Mouse (Mus musculus): ENCODE results near the gene Rbm33. TPM values are rescaled to one million over a fixed set of nuclear protein-coding genes. Genes with fewer than 3 reads are reported as not detected.

Gene Rbm33
- 17.5 and 18.1 TPM in 2 replicates for polyA plus RNA-seq (2014; fragmentation: Nextera tagmentation; extraction: Ambion mirVana)

DNA sequence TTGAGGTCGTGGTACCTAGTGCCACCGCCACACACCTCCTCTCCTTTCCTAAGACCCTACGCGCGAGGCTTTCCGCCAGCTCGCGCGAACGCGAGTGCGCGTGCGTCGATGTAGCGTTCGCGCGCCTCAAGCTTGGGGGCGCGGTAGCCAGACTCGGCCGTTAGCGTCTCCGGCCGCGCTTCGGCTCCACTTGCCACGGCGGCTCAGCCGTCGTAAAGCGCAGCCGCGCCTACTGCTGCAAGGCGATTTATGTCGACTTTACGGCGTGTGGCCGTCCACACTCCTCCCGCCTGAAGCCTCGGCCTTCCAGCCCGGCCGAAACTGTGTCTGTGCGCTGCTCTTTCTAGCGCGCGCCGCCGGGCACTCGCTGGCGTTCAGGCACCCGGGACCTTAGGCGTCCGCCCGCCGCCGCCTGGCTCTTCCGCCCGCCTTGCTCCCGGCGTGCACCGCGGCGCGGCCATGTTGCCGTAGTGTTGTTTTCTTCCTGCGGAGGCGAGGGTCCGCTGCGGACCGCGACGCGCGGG, at the start of gene Rbm33:
TSS of gene Rbm33 (plus strand) at position 400 of the 524 bp plus-strand sequence.
- no peaks in the 10 kb centered on the region for H3K9me3 ChIP-seq (ENCODE audit: control insufficient read depth, low read length)
- H3K27ac ChIP-seq (ENCODE audit: low read depth): peak within 1 kb of the TSS; percentile 100
- peak; percentile 92 for ATAC-seq (replicated peaks; ENCODE audit: low FRiP score, low TSS enrichment, low read depth)
- no peaks in the 10 kb centered on the region for H3K27me3 ChIP-seq (replicated peaks; ENCODE audit: control insufficient read depth, insufficient read depth, low read length)
- no peak for DNase-seq (ENCODE audit: low spot score)
- no peaks in the 10 kb centered on the region for H3K36me3 ChIP-seq (ENCODE audit: control insufficient read depth, insufficient read depth, low read length)
- peak within 1 kb of the TSS; percentile 77 for H3K4me2 ChIP-seq (ENCODE audit: low read length)
- peaks cover 5% of the 10 kb centered on the region for H3K4me1 ChIP-seq (replicated peaks; ENCODE audit: control insufficient read depth, insufficient read depth, low read length)
- WGBS: under 1% methylated on average over 75 of the region's 76 CpGs
- peak within 1 kb of the TSS; percentile 99 for H3K9ac ChIP-seq (ENCODE audit: low read length)
- H3K4me3 ChIP-seq (ENCODE audit: low read depth, low read length): peak within 1 kb of the TSS; percentile 94

DNA sequence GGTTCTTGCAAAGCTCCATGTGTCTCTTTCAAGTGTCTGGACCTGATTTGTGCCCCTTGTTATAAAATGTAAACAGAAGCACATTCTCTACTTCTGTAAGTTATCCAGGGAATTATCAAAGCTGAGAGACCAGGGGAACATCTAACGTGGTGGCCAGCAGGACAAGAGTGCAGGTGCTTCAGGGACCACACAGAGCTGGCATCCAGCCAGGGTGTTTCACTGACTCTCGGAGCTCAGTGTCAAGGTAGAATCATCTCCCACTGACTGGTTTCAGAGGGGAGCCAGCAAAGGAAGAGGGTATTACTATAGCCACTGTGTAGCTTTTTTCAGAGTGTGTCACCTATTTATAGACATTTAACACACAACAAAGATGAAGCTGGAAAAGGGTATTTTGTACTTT, 49.3 kb upstream of the Rbm33 start:
- 20% methylated on average over 2 of the region's 2 CpGs for WGBS

DNA sequence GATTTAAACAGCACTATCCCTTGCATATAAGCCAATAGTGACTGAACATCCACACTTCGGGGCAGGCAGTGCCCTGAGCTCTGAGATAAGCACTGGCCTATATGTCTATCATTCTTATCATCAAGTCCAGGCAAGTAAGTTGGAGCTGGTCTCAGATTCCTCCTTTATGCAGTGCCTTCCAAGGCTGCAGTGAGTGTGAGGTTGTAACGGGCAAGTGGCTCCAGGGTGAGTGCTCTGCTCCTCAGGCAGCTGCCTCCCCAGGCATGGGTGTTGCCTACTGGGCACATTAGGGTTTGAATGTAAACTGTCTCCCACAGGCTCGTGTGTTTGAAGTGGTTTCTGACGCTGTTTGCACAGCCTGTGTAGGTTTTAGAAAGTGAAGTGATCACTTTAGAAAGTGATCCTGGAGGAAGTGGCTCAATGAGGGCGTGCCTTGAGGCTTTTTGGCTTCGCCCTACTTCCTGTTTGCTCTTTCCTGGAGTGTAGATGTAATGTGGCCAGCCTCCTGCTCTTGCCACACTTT, 47.4 kb upstream of the Rbm33 start:
- Histone ChIP-seq H3K27me3 (replicated peaks; ENCODE audit: control insufficient read depth, insufficient read depth, low read length) (no peaks in the 10 kb centered on the region), H3K9me3 (ENCODE audit: control insufficient read depth, low read length) (no peaks in the 10 kb centered on the region), H3K4me1 (replicated peaks; ENCODE audit: control insufficient read depth, insufficient read depth, low read length) (no peaks in the 10 kb centered on the region), H3K36me3 (ENCODE audit: control insufficient read depth, insufficient read depth, low read length) (no peaks in the 10 kb centered on the region), H3K9ac (ENCODE audit: low read length) (no peak overlapping the region), H3K27ac (ENCODE audit: low read depth) (no peak overlapping the region), H3K4me2 (ENCODE audit: low read length) (no peak overlapping the region), H3K4me3 (ENCODE audit: low read depth, low read length) (no peak overlapping the region)
- WGBS: 51% methylated on average over 6 of the region's 6 CpGs
- ATAC-seq (replicated peaks; ENCODE audit: low FRiP score, low TSS enrichment, low read depth) (no peak), DNase-seq (ENCODE audit: low spot score) (no peak)

More for the DNA sequence above, 49.3 kb upstream of the Rbm33 start:
- Histone ChIP-seq H3K9me3 (ENCODE audit: control insufficient read depth, low read length) (no peaks in the 10 kb centered on the region), H3K36me3 (ENCODE audit: control insufficient read depth, insufficient read depth, low read length) (no peaks in the 10 kb centered on the region), H3K4me1 (replicated peaks; ENCODE audit: control insufficient read depth, insufficient read depth, low read length) (no peaks in the 10 kb centered on the region), H3K4me2 (ENCODE audit: low read length) (no peak overlapping the region), H3K27me3 (replicated peaks; ENCODE audit: control insufficient read depth, insufficient read depth, low read length) (no peaks in the 10 kb centered on the region), H3K27ac (ENCODE audit: low read depth) (no peak overlapping the region), H3K4me3 (ENCODE audit: low read depth, low read length) (no peak overlapping the region), H3K9ac (ENCODE audit: low read length) (no peak overlapping the region)
- DNase-seq (ENCODE audit: low spot score) (no peak), ATAC-seq (replicated peaks; ENCODE audit: low FRiP score, low TSS enrichment, low read depth) (no peak)

DNA sequence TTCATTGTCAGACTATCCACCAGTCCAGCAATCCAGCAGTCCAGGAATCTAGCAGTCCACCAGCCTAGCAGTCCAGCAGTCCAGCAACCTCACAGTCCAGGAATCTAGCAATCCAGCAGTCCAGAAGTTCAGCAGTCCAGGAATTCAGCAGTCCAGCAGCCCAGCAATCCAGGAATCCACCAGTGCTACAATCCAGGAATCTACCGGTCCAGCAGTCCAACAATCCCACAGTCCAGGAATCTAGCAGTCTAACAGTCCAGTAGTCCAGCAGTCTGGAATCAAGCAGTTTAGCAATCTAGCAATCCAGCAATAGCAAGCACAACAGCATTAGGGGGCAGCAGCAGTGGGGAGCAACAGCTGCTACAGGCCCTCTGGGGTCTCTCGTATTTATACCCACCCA, 44.1 kb upstream of the Rbm33 start:
- H3K9ac ChIP-seq (ENCODE audit: low read length): no peak overlapping the region
- no peak overlapping the region for H3K27ac ChIP-seq (ENCODE audit: low read depth)
- no peak overlapping the region for H3K4me3 ChIP-seq (ENCODE audit: low read depth, low read length)
- no peak for DNase-seq (ENCODE audit: low spot score)
- no peaks in the 10 kb centered on the region for H3K27me3 ChIP-seq (replicated peaks; ENCODE audit: control insufficient read depth, insufficient read depth, low read length)
- H3K9me3 ChIP-seq (ENCODE audit: control insufficient read depth, low read length): no peaks in the 10 kb centered on the region
- H3K36me3 ChIP-seq (ENCODE audit: control insufficient read depth, insufficient read depth, low read length): no peaks in the 10 kb centered on the region
- WGBS: 74% methylated on average over 2 of the region's 2 CpGs
- no peaks in the 10 kb centered on the region for H3K4me1 ChIP-seq (replicated peaks; ENCODE audit: control insufficient read depth, insufficient read depth, low read length)
- no peak overlapping the region for H3K4me2 ChIP-seq (ENCODE audit: low read length)
- no peak for ATAC-seq (replicated peaks; ENCODE audit: low FRiP score, low TSS enrichment, low read depth)

DNA sequence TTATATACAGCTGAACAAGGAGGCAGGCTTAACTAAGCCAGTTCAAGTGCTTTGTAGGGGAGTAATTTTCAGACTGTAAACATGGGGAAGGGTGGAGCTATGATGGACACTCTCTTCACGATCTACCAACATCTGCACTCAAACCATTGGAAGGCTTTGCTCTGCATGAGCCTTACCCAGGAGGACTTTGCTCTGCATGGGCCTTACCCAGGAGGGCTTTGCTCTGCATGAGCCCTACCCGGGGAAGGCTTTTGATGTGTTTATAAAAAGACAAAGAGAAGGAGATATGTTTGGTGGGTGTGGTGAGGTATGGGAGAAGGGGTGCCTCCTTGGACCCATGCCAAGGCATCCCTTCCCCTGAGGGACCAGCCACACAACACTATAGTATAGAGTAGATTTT, 39.6 kb upstream of the Rbm33 start:
- Histone ChIP-seq H3K4me3 (ENCODE audit: low read depth, low read length) (no peak overlapping the region), H3K36me3 (ENCODE audit: control insufficient read depth, insufficient read depth, low read length) (no peaks in the 10 kb centered on the region), H3K27ac (ENCODE audit: low read depth) (no peak overlapping the region), H3K4me1 (replicated peaks; ENCODE audit: control insufficient read depth, insufficient read depth, low read length) (no peaks in the 10 kb centered on the region), H3K4me2 (ENCODE audit: low read length) (no peak overlapping the region), H3K27me3 (replicated peaks; ENCODE audit: control insufficient read depth, insufficient read depth, low read length) (no peaks in the 10 kb centered on the region), H3K9me3 (ENCODE audit: control insufficient read depth, low read length) (no peaks in the 10 kb centered on the region), H3K9ac (ENCODE audit: low read length) (no peak overlapping the region)
- WGBS: 22% methylated on average over 2 of the region's 2 CpGs
- no peak for ATAC-seq (replicated peaks; ENCODE audit: low FRiP score, low TSS enrichment, low read depth)
- no peak for DNase-seq (ENCODE audit: low spot score)

DNA sequence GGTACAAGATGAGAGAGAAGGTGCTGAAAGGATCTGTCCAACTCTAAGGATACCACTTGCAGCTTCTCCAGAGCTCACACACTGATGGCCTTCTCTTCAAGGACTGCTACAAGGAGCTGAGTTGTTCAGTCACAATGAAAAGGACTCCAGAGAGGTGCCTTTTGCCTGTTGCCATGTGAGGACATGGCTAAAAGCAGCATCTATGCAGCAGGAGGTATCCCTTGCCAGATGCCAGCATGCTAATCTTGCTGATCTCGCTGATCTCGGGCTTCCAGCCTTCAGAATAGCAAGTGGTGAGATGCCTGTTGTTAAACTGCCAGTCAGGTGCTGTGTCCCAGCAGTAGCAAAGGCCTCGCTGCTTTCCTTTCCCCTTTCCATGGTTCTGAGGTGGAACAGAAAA, 27.8 kb upstream of the Rbm33 start:
- Histone ChIP-seq H3K36me3 (ENCODE audit: control insufficient read depth, insufficient read depth, low read length) (no peaks in the 10 kb centered on the region), H3K27ac (ENCODE audit: low read depth) (no peak overlapping the region), H3K4me1 (replicated peaks; ENCODE audit: control insufficient read depth, insufficient read depth, low read length) (no peaks in the 10 kb centered on the region), H3K9me3 (ENCODE audit: control insufficient read depth, low read length) (no peaks in the 10 kb centered on the region), H3K4me2 (ENCODE audit: low read length) (no peak overlapping the region), H3K4me3 (ENCODE audit: low read depth, low read length) (no peak overlapping the region), H3K27me3 (replicated peaks; ENCODE audit: control insufficient read depth, insufficient read depth, low read length) (no peaks in the 10 kb centered on the region), H3K9ac (ENCODE audit: low read length) (no peak overlapping the region)
- DNase-seq (ENCODE audit: low spot score): no peak
- no peak for ATAC-seq (replicated peaks; ENCODE audit: low FRiP score, low TSS enrichment, low read depth)
- WGBS: 40% methylated on average over 3 of the region's 3 CpGs

DNA sequence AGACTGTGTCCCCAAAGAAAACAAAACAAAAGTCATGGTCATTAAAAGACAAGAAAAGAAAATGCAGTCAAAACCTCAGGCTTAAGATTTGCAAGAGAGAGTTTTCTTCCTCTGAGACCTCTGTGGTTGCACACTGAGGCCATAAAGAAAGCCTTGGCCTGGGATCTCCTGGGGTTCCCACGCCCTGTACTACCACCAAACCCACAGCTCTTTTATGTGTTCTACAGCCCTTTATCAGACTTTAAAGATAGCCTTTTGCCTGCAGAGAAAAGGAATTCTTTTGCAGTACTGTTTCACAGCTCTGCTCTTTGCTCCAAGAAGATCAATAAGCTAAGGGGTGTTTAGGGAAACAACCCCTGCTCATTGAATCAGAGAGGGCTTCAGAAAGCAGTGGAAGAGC, 26.3 kb upstream of the Rbm33 start:
- H3K9ac ChIP-seq (ENCODE audit: low read length): no peak overlapping the region
- no peak overlapping the region for H3K4me2 ChIP-seq (ENCODE audit: low read length)
- H3K36me3 ChIP-seq (ENCODE audit: control insufficient read depth, insufficient read depth, low read length): no peaks in the 10 kb centered on the region
- H3K9me3 ChIP-seq (ENCODE audit: control insufficient read depth, low read length): no peaks in the 10 kb centered on the region
- no peak overlapping the region for H3K4me3 ChIP-seq (ENCODE audit: low read depth, low read length)
- no peaks in the 10 kb centered on the region for H3K4me1 ChIP-seq (replicated peaks; ENCODE audit: control insufficient read depth, insufficient read depth, low read length)
- no peak for ATAC-seq (replicated peaks; ENCODE audit: low FRiP score, low TSS enrichment, low read depth)
- WGBS: 65% methylated on average over 1 of the region's 1 CpGs
- no peak for DNase-seq (ENCODE audit: low spot score)
- H3K27me3 ChIP-seq (replicated peaks; ENCODE audit: control insufficient read depth, insufficient read depth, low read length): no peaks in the 10 kb centered on the region
- no peak overlapping the region for H3K27ac ChIP-seq (ENCODE audit: low read depth)

DNA sequence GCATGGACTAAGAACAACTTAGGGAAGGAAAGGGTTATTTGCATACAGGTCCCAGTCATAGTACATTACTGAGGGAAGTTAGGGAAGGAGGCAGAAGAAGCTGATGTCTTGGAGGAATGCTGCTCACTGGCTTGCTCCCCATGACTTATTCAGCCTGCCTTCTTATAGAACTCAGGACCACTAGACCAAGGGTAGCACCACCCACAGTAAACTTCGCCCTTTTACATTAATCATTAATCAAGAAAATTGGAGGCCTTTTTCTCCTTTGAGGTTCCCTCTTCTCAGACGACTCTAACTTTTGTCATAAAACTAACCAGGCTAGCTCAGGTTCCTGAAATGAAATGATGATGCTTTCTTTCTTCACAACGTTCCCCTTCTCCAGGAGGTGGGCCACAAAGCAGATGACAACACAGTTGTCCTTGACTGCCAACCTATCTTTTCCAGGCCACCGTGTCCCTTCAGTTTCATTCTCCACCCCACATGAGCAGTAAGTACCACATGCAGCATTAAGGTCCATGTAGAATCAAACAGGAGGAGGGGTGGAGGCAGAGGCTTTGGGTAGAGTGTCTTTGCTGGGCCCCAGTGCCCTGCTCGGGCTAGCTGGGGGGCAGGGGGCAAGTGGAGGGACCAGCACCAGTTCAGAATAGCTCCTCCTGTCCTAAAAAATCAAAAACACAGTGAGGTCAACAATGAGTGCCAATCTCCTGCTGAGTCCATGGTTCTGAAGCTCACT, 25.6 kb upstream of the Rbm33 start:
- Histone ChIP-seq H3K4me2 (ENCODE audit: low read length) (no peak overlapping the region), H3K9ac (ENCODE audit: low read length) (no peak overlapping the region), H3K36me3 (ENCODE audit: control insufficient read depth, insufficient read depth, low read length) (no peaks in the 10 kb centered on the region), H3K9me3 (ENCODE audit: control insufficient read depth, low read length) (no peaks in the 10 kb centered on the region), H3K4me1 (replicated peaks; ENCODE audit: control insufficient read depth, insufficient read depth, low read length) (no peaks in the 10 kb centered on the region), H3K27me3 (replicated peaks; ENCODE audit: control insufficient read depth, insufficient read depth, low read length) (no peaks in the 10 kb centered on the region), H3K4me3 (ENCODE audit: low read depth, low read length) (no peak overlapping the region), H3K27ac (ENCODE audit: low read depth) (no peak overlapping the region)
- 70% methylated on average over 5 of the region's 5 CpGs for WGBS
- DNase-seq (ENCODE audit: low spot score) (no peak), ATAC-seq (replicated peaks; ENCODE audit: low FRiP score, low TSS enrichment, low read depth) (no peak)

DNA sequence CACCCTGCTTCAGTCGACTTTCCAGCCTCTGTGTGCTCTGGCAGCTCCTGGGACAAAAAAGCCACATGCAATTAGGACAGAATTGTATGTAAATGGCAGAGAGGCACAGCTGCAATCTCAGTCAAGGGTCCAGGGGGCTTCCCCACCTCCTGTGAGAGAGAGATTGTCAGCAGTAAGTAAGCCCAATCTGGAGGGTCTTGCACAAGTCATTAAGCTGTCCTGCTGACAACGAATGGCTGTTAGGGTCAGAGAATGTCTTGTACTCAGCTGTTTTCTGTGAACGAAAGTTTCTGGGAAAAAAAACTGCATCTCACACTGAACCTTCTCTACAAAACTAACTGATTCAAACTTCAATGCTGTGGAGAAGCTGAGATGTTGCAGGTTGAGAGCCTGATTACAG, 24.6 kb upstream of the Rbm33 start:
- DNase-seq (ENCODE audit: low spot score) (no peak), ATAC-seq (replicated peaks; ENCODE audit: low FRiP score, low TSS enrichment, low read depth) (no peak)
- Histone ChIP-seq H3K9ac (ENCODE audit: low read length) (no peak overlapping the region), H3K4me1 (replicated peaks; ENCODE audit: control insufficient read depth, insufficient read depth, low read length) (no peaks in the 10 kb centered on the region), H3K36me3 (ENCODE audit: control insufficient read depth, insufficient read depth, low read length) (no peaks in the 10 kb centered on the region), H3K27me3 (replicated peaks; ENCODE audit: control insufficient read depth, insufficient read depth, low read length) (no peaks in the 10 kb centered on the region), H3K4me2 (ENCODE audit: low read length) (no peak overlapping the region), H3K9me3 (ENCODE audit: control insufficient read depth, low read length) (no peaks in the 10 kb centered on the region), H3K27ac (ENCODE audit: low read depth) (no peak overlapping the region), H3K4me3 (ENCODE audit: low read depth, low read length) (no peak overlapping the region)
- WGBS: 26% methylated on average over 3 of the region's 3 CpGs
